ENCODE assay signal across 28 mouse cellular contexts in the genomic region with DNA sequence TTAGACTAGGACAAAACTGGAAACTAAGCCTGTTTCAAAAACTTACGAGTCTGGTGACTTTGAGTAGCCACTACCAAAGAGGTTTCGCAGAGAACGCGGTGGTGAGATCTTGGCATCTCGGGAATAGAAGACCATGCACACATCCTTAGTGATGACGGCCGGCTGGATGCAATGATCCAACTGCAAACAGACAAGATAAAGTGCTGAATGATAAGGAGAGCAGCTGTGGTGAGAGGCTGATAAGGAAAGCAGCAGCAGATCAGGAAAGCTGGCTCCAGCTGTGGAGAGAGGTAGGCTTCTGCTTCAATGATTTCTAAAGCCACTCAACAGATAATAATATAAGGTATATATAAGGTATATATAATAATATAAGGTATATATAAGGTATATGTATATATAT.
"Had no signal": no experiment of that assay in that cellular context is flagged by ENCODE, and none has a peak within 500 bp of the region (broad histone marks: within the 10 kb centered on the region; RNA-seq: fewer than 3 reads in every experiment).

No protein-coding gene starts in this region.

- H3K9ac ChIP-seq: embryonic facial prominence, embryonic 12.5 days; embryonic facial prominence, embryonic 13.5 days; embryonic facial prominence, embryonic 15.5 days; forebrain, embryonic 12.5 days; forebrain, embryonic 13.5 days; forebrain, embryonic 15.5 days; forebrain, postnatal 0 days had no signal

- H3K27me3 ChIP-seq: embryonic facial prominence, embryonic 12.5 days; embryonic facial prominence, embryonic 13.5 days; embryonic facial prominence, embryonic 15.5 days; forebrain, embryonic 12.5 days; forebrain, embryonic 13.5 days; forebrain, embryonic 15.5 days had no signal

- ATAC-seq: forebrain, embryonic 13.5 days; forebrain, embryonic 14.5 days; forebrain, embryonic 15.5 days; forebrain, embryonic 16.5 days; forebrain, postnatal 0 days had no signal

- H3K9me3 ChIP-seq: embryonic facial prominence, embryonic 10.5 days; embryonic facial prominence, embryonic 12.5 days; embryonic facial prominence, embryonic 13.5 days; embryonic facial prominence, embryonic 15.5 days; forebrain, embryonic 10.5 days; forebrain, embryonic 12.5 days; forebrain, embryonic 13.5 days; forebrain, embryonic 15.5 days; heart, embryonic 10.5 days had no signal

- DNase-seq: cerebellum, adult 9-10 months; cerebellum, adult 9-11 months; cerebellum, postnatal 10 days; cerebellum, postnatal 14 days; cerebellum, postnatal 25 days; cerebellum, postnatal 36 days; embryo, embryonic 11 days; forebrain, postnatal 0 days; gastrocnemius, adult 2 months; gastrocnemius, postnatal 10 days; gastrocnemius, postnatal 14 days; gastrocnemius, postnatal 25 days; gastrocnemius, postnatal 36 days; heart, adult 11 months; heart, adult 18-20 months; heart, adult 2 months had no signal

- H3K27ac ChIP-seq: embryonic facial prominence, embryonic 10.5 days; embryonic facial prominence, embryonic 12.5 days; embryonic facial prominence, embryonic 13.5 days; embryonic facial prominence, embryonic 15.5 days; forebrain, embryonic 10.5 days; forebrain, embryonic 12.5 days; forebrain, embryonic 13.5 days; forebrain, embryonic 15.5 days; gastrocnemius, adult 2 months; heart, adult 2 months; heart, embryonic 10.5 days had no signal

- H3K4me3 ChIP-seq: embryonic facial prominence, embryonic 10.5 days; embryonic facial prominence, embryonic 12.5 days; embryonic facial prominence, embryonic 13.5 days; embryonic facial prominence, embryonic 15.5 days; erythroblast, embryonic 14.5 days; forebrain, embryonic 10.5 days; forebrain, embryonic 12.5 days; forebrain, embryonic 13.5 days; forebrain, embryonic 15.5 days; gastrocnemius, adult 2 months; heart, adult 2 months; heart, embryonic 10.5 days had no signal

- H3K4me1 ChIP-seq: embryonic facial prominence, embryonic 10.5 days; embryonic facial prominence, embryonic 12.5 days; embryonic facial prominence, embryonic 13.5 days; embryonic facial prominence, embryonic 15.5 days; forebrain, embryonic 10.5 days; forebrain, embryonic 12.5 days; forebrain, embryonic 13.5 days; forebrain, embryonic 15.5 days; heart, embryonic 10.5 days had no signal
